Mouse (Mus musculus) ovary, postnatal 36 days (tissue): ENCODE measurements around the gene Smad5.

Source experiments
- DNase-seq: peaks from one replicate; pipeline ENCODE4 v3.0.0; 2022; ENCODE audit warnings: low spot score, mixed read lengths

Gene Smad5

GRCm38 (mm10) chr13:56753192-56753951 is 50.6 kb downstream of the Smad5 start, which contains the start of gene Gm45623:
Gene Gm45623, minus strand, starts transcription at chr13:56753827.
- no peak for DNase-seq

GRCm38 (mm10) chr13:56755871-56756270 is 53.1 kb downstream of the Smad5 start:
- peak; percentile 40 for DNase-seq

- no peak for DNase-seq
Observed at GRCm38 (mm10) chr13:56757201-56757600, 54.4 kb downstream of the Smad5 start.

DNA sequence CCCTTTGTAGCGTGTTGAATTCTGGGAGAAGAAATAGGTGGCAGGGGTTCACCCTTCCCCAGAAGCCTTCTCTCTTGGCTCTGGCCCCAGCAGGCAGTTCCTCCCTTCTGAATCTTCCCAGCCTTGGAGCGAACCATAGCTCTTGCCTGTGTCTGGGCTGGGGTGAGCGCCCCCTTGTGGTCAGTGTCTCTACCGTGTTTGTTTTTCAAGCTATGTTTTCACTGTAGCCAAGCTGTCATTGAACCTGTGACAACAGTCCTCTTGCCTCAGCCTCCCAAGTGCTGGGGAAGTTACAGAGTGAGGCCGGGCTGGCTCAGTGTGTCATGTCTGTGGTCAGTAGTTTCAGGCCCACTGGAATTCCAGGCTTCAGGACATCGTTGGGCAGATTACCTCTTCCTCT is 55.7 kb downstream of the Smad5 start:
- DNase-seq = peak; percentile 77

DNA sequence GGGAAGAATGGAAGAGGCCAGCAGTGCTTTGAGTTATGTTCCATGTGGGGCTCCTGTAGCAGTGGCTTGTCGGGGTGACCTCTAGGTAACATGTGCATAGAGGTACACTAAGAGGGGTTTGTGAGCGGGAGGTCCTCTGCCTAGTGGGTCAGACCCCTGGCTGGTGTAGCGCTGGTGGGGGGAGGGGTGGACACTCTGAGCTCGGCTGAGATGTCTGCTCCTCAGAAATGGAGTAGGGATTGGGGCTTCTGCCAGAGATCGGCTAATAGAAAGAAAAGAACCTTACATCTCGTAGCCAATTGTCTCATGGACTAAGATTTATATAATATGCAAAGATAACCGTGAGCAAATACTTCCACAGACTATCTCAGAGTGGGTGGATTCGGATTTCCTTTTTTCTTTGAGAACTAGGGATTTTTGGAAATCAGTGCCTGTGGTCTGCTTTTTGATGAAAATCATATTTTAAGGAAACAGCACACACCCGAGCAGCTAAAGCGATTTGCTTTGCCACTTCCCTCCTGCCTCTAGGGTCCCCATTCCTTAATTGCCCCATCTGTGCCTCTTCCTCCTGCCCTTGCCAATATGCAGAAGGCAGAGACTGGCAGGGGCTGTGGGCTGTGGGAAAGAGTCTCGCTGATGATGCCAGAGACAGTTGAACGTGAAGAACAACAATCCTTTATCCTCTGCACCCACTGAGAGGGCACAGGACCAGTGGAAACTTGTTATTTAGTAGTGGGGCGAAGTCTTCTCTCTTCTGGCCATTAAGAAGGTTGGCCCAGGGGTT is 59.8 kb downstream of the Smad5 start:
- DNase-seq = no peak

DNA sequence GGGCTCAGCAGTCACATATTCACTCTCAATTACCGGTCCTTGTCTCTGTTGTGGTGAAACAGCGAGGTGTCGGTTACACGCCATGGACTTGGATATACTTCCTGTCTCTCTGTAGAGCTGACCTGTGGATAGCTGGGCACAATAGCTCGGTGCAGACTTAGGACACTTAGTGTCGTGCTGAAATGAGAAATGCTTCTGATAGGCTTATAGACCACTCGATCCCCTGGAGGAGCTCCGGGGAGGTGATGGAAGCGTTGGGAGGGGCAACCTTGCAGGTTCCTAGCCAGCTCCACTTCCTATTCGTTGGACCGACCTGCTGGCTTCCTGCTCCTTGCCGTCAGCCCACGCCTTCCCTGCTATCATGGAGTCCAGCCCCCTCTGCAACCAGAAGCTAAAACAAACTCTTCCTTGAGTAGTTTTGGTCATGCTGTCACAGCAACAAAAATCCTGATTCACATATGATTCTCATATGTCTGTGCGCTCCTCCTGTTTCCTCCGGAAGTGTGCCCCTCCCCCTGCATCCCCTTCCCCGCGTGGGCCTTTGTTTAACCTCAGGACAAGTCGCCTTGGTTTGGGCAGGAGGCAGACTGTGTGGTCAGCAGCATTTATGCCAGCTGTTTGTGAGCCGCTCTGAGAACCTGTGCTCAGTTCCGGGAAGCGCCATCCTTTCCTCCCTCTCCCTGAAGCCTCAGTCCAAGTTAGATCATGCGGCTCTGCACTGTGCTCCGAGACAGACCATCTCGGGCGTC is 62.6 kb downstream of the Smad5 start:
- no peak for DNase-seq

GRCm38 (mm10) chr13:56766211-56766610 is 63.4 kb downstream of the Smad5 start:
- no peak for DNase-seq

DNA sequence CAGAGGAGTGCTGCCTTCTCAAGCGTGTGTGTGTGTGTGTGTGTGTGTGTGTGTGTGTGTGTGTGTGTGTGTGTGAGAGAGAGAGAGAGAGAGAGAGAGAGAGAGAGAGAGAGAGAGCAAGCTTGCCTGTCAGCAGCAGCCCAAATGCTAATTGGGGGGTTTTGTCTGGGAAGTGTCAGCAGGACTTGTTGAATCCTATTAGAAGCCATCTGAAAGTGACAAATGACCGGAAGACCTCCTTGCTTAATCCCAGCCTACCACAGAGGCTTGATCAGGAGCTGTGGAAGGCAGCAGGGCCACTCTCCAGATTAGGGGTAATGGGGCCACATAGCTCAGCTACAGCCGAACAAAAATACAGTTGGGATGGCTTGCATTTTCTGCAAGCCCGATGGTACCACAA is 66.6 kb downstream of the Smad5 start:
- no peak for DNase-seq

DNA sequence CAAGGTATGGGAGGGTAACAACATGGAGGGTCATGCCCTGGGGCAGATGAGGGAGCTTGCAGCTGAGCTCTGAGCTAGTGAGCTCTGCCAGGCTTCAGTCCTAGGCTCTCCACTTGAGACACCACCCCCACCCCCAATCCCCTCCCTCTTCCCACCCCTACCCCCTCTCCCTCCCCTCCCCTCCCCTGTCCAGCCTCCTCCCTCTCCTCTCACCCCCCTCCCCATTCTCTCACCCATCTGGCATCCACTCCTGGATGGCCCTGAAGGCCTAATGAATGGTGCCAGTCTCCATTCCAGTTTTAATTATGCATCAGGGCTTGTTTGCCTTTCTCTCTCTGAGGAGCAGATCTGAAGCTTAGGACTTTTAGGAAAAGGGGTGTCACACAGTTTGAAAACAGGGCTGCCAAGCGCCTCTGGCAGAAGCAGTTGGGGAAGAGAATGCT is 67.3 kb downstream of the Smad5 start:
- DNase-seq = no peak

DNA sequence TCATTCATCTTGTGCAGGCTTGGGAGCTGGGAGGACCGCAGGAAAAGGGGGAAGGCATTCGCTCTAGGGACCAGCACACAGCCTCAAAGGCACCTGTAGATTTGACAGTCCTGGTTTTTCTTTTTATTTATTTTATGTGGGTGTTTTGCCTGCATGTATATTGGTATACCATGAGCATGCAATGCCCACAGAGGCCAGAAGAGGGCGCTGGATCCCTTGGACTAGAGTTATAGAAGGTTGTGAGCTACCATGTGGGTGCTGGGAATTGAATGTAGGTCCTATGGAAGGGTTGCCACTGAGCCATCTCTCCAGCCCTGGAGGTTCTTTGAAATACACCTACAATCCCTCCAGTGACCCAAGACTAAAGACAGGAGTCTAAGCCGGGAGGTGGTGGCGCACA is 68.0 kb downstream of the Smad5 start:
- no peak for DNase-seq

- no peak for DNase-seq
Observed at GRCm38 (mm10) chr13:56772592-56772991, 69.8 kb downstream of the Smad5 start.

DNA sequence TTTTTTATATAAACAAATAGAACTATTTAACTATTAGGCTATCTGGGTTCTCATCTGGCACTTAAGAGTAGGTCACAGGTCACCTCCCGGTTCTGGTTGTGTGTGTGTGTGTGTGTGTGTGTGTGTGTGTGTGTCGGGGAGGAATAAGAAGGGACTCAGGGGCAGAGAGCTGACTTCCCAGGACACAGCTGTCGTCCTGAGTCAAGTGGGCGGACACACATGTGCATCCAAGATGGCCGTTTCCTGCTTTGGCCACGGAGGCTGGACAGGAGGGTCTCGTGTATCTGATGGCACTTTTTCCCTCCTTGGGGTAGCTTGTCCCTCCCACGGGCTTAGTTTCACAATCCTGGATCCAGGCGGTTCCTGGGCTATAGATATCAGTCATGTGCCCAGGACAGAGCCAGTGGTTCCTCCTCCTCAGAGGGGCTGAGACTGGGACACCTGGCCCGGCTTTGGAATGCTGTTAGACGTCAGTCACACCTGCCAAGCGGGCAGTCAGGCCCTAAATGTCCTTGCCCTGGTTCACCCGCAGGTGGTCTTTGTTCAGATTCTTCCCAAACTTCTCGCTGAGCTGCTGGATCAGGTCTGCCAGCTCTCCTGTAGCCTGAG is 70.6 kb downstream of the Smad5 start:
- DNase-seq = no peak

- DNase-seq = no peak
Observed at GRCm38 (mm10) chr13:56774304-56774703, 71.5 kb downstream of the Smad5 start.

GRCm38 (mm10) chr13:56780746-56781469 is 78.1 kb downstream of the Smad5 start:
- no peak for DNase-seq

DNA sequence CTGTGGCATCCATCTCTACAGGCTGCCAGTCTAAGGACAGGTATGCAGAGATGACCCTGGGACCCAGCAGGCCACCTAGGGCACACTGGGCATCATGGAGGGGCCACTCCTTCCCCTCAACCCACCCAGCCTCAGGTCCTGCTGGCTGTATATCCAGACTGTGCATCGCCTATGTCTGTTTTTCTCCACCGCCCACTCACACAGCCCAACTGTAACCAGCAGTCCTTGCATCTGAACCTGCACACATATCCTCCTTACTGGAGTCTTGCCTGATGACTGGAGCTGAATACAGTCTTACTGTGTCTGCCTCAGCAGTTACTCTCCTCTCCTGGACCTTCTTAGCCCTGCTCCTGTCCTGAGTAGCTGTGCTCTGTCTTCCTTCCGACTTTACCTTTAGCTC is 78.9 kb downstream of the Smad5 start:
- DNase-seq = no peak

DNA sequence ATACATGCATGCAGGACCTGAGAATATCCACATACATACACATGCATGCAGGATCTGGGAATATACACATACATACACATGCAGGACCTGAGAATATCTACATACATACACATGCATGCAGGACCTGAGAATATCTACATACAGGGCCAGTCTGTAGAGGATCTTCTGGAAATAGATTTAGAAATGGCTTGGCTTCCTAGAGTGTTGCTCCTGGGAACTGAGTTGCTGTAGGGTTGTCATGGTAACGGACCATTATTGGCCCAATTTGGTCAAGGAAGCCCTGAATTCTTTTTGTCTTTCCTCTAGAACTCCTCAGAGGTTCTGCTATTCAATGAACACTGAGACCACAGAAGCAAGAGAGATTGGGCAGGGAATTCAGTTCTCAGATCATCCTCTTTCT is 79.8 kb downstream of the Smad5 start:
- DNase-seq = no peak

DNA sequence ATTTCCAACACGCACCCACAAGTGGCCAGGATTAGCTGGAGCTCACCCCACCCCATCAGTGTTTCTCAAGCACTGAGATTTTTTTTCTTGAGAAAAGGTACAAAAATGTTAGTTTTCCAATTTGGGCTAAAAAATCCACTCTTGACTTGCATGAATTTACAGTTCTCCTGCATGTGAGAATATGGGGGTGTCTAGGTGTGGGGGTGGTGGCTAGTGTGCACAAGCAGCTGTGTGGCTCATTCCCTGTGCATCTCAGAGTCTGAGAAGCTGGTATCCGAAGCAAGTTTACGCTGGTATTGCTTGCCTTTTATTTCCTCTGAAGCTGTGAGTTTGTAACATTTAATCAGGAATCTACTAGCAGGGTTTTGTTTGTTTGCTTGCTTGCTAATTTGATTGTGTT is 87.9 kb downstream of the Smad5 start:
- no peak for DNase-seq
